Mouse (Mus musculus): ENCODE results near the gene Tmtc2. TPM values are rescaled to one million over a fixed set of nuclear protein-coding genes. Genes with fewer than 3 reads are reported as not detected.

Tmtc2 gene
- total and polyA plus RNA-seq, 2 experiments from 2014 or later: 1.5 to 4.5 TPM

DNA sequence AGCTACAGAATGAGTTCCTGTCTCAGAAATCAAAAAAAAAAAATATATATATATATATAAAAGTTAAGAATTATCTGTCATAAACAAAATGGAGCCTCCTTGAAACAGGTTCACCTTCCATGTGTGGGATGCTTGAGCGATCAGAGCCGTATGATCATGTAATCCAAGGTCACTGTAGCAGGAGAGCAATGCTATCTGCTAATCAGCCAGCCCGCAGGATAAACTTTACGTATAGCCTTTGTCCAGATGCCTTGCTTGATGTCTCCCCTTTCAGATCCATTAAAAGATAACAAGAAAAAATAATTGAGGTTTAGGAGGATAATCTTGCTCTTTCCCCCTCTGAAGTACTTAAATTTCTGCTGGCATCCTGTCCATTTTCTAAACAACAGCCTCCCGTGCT is 374.7 kb downstream of the Tmtc2 start:
- H3K9me3 ChIP-seq (replicated peaks; ENCODE audit: control insufficient read depth, low read length): no peaks in the 10 kb centered on the region
- H3K4me3 ChIP-seq (ENCODE audit: low read depth, low read length): no peak overlapping the region
- whole genome bisulfite sequencing: 82% methylated on average over 5 of the region's 5 CpGs
- ATAC-seq (ENCODE audit: insufficient read depth, low read depth) (no peak), DNase-seq (ENCODE audit: low spot score) (no peak)
- no peak overlapping the region for H3K4me2 ChIP-seq (ENCODE audit: low read depth, low read length)
- TF ChIP-seq CTCF (IDR thresholded peaks at IDR 0.05; ENCODE audit: low read depth) (no peak), EP300 (IDR thresholded peaks at IDR 0.05; ENCODE audit: low read depth) (no peak)
- no peak overlapping the region for H3K27ac ChIP-seq (ENCODE audit: low read depth)
- no peaks in the 10 kb centered on the region for H3K4me1 ChIP-seq (ENCODE audit: control insufficient read depth, insufficient read depth)
- H3K27me3 ChIP-seq (ENCODE audit: control insufficient read depth, insufficient read depth, low read length): no peaks in the 10 kb centered on the region
- no peaks in the 10 kb centered on the region for H3K36me3 ChIP-seq (replicated peaks; ENCODE audit: control insufficient read depth, insufficient read depth, low read length)
- H3K9ac ChIP-seq (replicated peaks; ENCODE audit: low read depth, low read length): no peak overlapping the region

DNA sequence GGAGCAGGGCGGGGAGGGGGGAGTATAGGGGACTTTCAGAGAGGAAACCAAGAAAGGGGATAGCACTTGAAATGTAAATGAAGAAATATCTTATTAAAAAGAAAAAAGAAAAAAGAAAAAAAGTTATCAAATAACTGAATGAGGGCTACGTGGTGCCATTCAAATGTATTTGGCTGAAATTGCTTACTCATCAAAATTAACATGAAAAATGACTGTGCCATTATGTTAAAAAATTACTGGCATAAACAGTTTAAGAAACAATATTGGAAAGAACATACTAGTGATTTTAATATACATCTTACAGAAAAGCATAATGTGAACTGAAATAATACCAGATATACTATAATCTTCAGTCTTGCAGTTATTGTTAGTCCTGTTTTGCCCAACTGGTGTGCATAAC is 378.9 kb downstream of the Tmtc2 start:
- WGBS: 94% methylated on average over 2 of the region's 2 CpGs
- H3K27me3 ChIP-seq (ENCODE audit: control insufficient read depth, insufficient read depth, low read length): no peaks in the 10 kb centered on the region
- TF ChIP-seq EP300 (IDR thresholded peaks at IDR 0.05; ENCODE audit: low read depth): no peak
- TF ChIP-seq CTCF (IDR thresholded peaks at IDR 0.05; ENCODE audit: low read depth): no peak
- H3K4me1 ChIP-seq (ENCODE audit: control insufficient read depth, insufficient read depth): peaks cover 4% of the 10 kb centered on the region; the same call in 1 of the 2 replicates
- H3K27ac ChIP-seq (ENCODE audit: low read depth): no peak overlapping the region
- H3K36me3 ChIP-seq (replicated peaks; ENCODE audit: control insufficient read depth, insufficient read depth, low read length): no peaks in the 10 kb centered on the region
- no peak overlapping the region for H3K4me3 ChIP-seq (ENCODE audit: low read depth, low read length)
- ATAC-seq (ENCODE audit: insufficient read depth, low read depth) (no peak), DNase-seq (ENCODE audit: low spot score) (no peak)
- no peaks in the 10 kb centered on the region for H3K9me3 ChIP-seq (replicated peaks; ENCODE audit: control insufficient read depth, low read length)
- no peak overlapping the region for H3K4me2 ChIP-seq (ENCODE audit: low read depth, low read length)
- no peak overlapping the region for H3K9ac ChIP-seq (replicated peaks; ENCODE audit: low read depth, low read length)

DNA sequence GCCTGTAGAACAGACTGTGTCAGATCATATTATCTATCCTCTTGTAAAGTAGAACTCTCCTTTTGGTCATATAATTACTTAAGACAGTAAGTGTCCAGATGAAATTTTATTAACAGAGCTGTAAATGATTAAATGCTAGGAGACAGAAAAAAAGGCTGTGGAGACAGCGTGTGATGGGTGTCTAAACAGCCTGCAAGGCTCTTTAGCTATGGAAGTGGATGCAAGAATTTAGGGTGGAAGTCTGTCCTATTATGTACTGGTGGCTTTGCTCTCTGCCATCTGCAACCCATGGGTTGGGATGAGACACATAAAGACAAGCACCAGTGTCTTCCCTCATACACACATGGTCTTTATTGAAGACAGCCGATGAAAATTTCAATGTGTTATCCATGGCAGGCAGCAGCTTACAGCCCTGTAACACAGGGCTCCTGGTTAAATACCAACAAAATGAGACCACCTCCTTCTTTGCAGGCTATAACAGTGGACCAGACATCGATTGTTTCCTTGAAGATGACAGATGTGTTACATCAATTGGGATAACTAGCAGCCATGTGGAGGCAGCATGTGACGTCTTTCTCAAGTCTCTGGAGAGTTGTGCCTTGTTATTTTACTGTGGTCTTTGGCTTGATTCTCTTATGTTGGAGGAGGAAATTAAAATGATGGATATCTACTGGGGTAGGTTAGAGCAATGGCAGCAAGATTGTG is 380.3 kb downstream of the Tmtc2 start:
- TF ChIP-seq EP300 (IDR thresholded peaks at IDR 0.05; ENCODE audit: low read depth): no peak
- TF ChIP-seq CTCF (IDR thresholded peaks at IDR 0.05; ENCODE audit: low read depth): no peak
- 80% methylated on average over 4 of the region's 4 CpGs for WGBS
- no peak for DNase-seq (ENCODE audit: low spot score)
- no peak overlapping the region for H3K4me3 ChIP-seq (ENCODE audit: low read depth, low read length)
- no peak overlapping the region for H3K4me2 ChIP-seq (ENCODE audit: low read depth, low read length)
- ATAC-seq (ENCODE audit: insufficient read depth, low read depth): no peak
- H3K27me3 ChIP-seq (ENCODE audit: control insufficient read depth, insufficient read depth, low read length): no peaks in the 10 kb centered on the region
- H3K27ac ChIP-seq (ENCODE audit: low read depth): no peak overlapping the region
- H3K9me3 ChIP-seq (replicated peaks; ENCODE audit: control insufficient read depth, low read length): no peaks in the 10 kb centered on the region
- H3K9ac ChIP-seq (replicated peaks; ENCODE audit: low read depth, low read length): no peak overlapping the region
- no peaks in the 10 kb centered on the region for H3K36me3 ChIP-seq (replicated peaks; ENCODE audit: control insufficient read depth, insufficient read depth, low read length)
- peaks cover 10% of the 10 kb centered on the region; the same call in 1 of the 2 replicates for H3K4me1 ChIP-seq (ENCODE audit: control insufficient read depth, insufficient read depth)

DNA sequence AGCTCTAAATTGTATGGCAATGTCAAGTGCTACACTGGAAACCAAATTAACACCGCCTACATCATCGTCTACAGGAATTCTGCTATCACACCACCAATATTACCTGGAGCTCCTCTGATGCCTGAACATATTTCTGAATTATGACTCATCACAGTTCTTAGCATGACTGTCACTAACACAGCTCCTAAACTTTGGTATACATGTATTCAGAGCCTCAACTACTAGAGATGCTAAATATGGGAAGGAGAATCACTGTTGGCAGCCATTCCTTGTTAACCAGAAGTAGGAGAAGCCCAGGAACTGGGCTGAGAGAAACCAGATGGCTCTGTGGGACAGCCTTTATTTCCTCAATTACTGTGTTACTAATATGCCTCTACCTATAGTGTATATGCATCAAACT is 382.2 kb downstream of the Tmtc2 start:
- Histone ChIP-seq H3K4me1 (ENCODE audit: control insufficient read depth, insufficient read depth) (peaks cover 12% of the 10 kb centered on the region; the same call in 1 of the 2 replicates), H3K4me2 (ENCODE audit: low read depth, low read length) (no peak overlapping the region), H3K36me3 (replicated peaks; ENCODE audit: control insufficient read depth, insufficient read depth, low read length) (no peaks in the 10 kb centered on the region), H3K9ac (replicated peaks; ENCODE audit: low read depth, low read length) (no peak overlapping the region), H3K9me3 (replicated peaks; ENCODE audit: control insufficient read depth, low read length) (no peaks in the 10 kb centered on the region), H3K27ac (ENCODE audit: low read depth) (no peak overlapping the region), H3K27me3 (ENCODE audit: control insufficient read depth, insufficient read depth, low read length) (no peaks in the 10 kb centered on the region), H3K4me3 (ENCODE audit: low read depth, low read length) (no peak overlapping the region)
- ATAC-seq (ENCODE audit: insufficient read depth, low read depth) (no peak), DNase-seq (ENCODE audit: low spot score) (no peak)
- WGBS: 76% methylated on average over 2 of the region's 2 CpGs
- no peak for TF ChIP-seq EP300 (IDR thresholded peaks at IDR 0.05; ENCODE audit: low read depth)
- no peak for TF ChIP-seq CTCF (IDR thresholded peaks at IDR 0.05; ENCODE audit: low read depth)

DNA sequence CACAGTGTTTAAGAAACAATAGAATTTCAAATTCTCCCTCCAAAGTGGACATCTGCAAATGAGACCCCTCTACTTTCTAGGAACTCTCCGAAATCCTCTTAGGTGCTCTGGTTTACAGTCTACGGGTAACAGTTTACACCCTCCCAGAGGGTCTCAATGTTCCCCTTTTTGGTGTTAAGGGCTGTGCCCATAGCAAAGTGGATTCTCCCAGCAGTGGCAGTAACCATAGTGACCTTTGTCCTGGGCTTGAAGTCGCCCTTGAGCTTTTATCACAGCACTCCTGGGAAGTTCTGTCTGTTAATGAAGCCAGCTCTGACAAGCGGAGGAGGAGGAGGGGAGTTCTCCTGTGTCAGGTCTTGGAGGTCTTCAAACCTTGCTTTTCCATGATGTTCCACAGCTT is 384.5 kb downstream of the Tmtc2 start:
- Histone ChIP-seq H3K4me3 (ENCODE audit: low read depth, low read length) (no peak overlapping the region), H3K27ac (ENCODE audit: low read depth) (no peak overlapping the region), H3K9me3 (replicated peaks; ENCODE audit: control insufficient read depth, low read length) (no peaks in the 10 kb centered on the region), H3K27me3 (ENCODE audit: control insufficient read depth, insufficient read depth, low read length) (no peaks in the 10 kb centered on the region), H3K4me1 (ENCODE audit: control insufficient read depth, insufficient read depth) (peaks cover 12% of the 10 kb centered on the region; the same call in 1 of the 2 replicates), H3K9ac (replicated peaks; ENCODE audit: low read depth, low read length) (no peak overlapping the region), H3K36me3 (replicated peaks; ENCODE audit: control insufficient read depth, insufficient read depth, low read length) (no peaks in the 10 kb centered on the region), H3K4me2 (ENCODE audit: low read depth, low read length) (no peak overlapping the region)
- no peak for TF ChIP-seq CTCF (IDR thresholded peaks at IDR 0.05; ENCODE audit: low read depth)
- TF ChIP-seq EP300 (IDR thresholded peaks at IDR 0.05; ENCODE audit: low read depth): no peak
- WGBS: 62% methylated on average over 4 of the region's 4 CpGs
- DNase-seq (ENCODE audit: low spot score): no peak
- no peak for ATAC-seq (ENCODE audit: insufficient read depth, low read depth)

DNA sequence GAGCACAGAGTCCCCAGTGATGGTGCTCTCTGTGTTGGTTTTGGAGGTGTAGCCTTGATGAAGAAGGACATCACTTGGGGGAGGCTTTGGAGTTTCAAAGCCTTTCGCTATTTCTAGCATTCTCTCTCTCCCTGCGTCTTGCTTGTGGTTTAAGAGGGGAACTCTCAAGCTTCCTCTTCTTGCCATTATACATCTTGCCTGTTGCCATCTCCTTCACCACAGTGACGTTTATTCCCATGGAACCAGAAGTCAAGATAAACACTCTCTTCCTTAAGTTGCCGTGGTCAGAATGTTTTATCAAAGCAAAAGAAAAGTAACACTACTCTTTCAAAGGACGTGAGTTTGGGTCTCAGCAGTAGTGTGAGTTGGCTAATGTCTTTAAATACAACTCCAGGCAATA is 387.6 kb downstream of the Tmtc2 start:
- DNase-seq (ENCODE audit: low spot score): no peak
- TF ChIP-seq EP300 (IDR thresholded peaks at IDR 0.05; ENCODE audit: low read depth) (no peak), CTCF (IDR thresholded peaks at IDR 0.05; ENCODE audit: low read depth) (no peak)
- H3K9ac ChIP-seq (replicated peaks; ENCODE audit: low read depth, low read length): no peak overlapping the region
- 70% methylated on average over 5 of the region's 5 CpGs for WGBS
- H3K4me1 ChIP-seq (ENCODE audit: control insufficient read depth, insufficient read depth): 0 out of 2 replicates have a peak, but pooled peaks cover 9% of the 10 kb centered on the region
- no peaks in the 10 kb centered on the region for H3K9me3 ChIP-seq (replicated peaks; ENCODE audit: control insufficient read depth, low read length)
- H3K4me3 ChIP-seq (ENCODE audit: low read depth, low read length): no peak overlapping the region
- H3K36me3 ChIP-seq (replicated peaks; ENCODE audit: control insufficient read depth, insufficient read depth, low read length): no peaks in the 10 kb centered on the region
- no peaks in the 10 kb centered on the region for H3K27me3 ChIP-seq (ENCODE audit: control insufficient read depth, insufficient read depth, low read length)
- H3K27ac ChIP-seq (ENCODE audit: low read depth): no peak overlapping the region
- ATAC-seq (ENCODE audit: insufficient read depth, low read depth): no peak
- no peak overlapping the region for H3K4me2 ChIP-seq (ENCODE audit: low read depth, low read length)
